Mouse (Mus musculus) kidney, postnatal 0 days (tissue): ENCODE results near the gene Adamtsl3. TPM values are rescaled to one million over a fixed set of nuclear protein-coding genes. Genes with fewer than 3 reads are reported as not detected.

Experiments used
- ATAC-seq: fragments of 200-750 bp; cut with Nextera tagmentation; replicated peaks from 2 replicates; pipeline ENCODE4 v1.8.0; 2017; ENCODE audit warnings: low read depth, moderate number of reproducible peaks, moderate TSS enrichment, moderate library complexity; ENCODE audit not compliant: low FRiP score
- DNase-seq: peaks from one replicate; pipeline ENCODE4 v3.0.0-alpha.2; 2016; ENCODE audit warnings: low spot score
- H3K27ac ChIP-seq: fragments of 300-500 bp; sonication (generic); 2 replicates; pipeline ENCODE4 v1.5.1; 2014; ENCODE audit warnings: mild to moderate bottlenecking
- H3K27me3 ChIP-seq: fragments of 300-500 bp; sonication (generic); 2 replicates; pipeline ENCODE4 v1.6.1; 2014; ENCODE audit warnings: low read length, mixed read lengths; ENCODE audit not compliant: insufficient read depth
- H3K36me3 ChIP-seq: fragments of 300-500 bp; sonication (generic); 2 replicates; pipeline ENCODE4 v1.6.1; 2014; ENCODE audit warnings: low read length, mixed read lengths; ENCODE audit not compliant: insufficient read depth
- H3K4me1 ChIP-seq: fragments of 300-500 bp; sonication (generic); replicated peaks from 2 replicates; pipeline ENCODE4 v1.6.1; 2014; ENCODE audit warnings: antibody characterized with exemption, low read length, mixed read lengths; ENCODE audit not compliant: insufficient read depth
- H3K4me2 ChIP-seq: fragments of 300-500 bp; sonication (generic); 2 replicates; pipeline ENCODE4 v1.6.1; 2014; ENCODE audit warnings: mild to moderate bottlenecking, low read length, moderate library complexity, mixed read lengths
- H3K4me3 ChIP-seq: fragments of 300-500 bp; sonication (generic); replicated peaks from 2 replicates; pipeline ENCODE4 v1.5.1; 2014; ENCODE audit warnings: low read depth, low read length
- H3K9ac ChIP-seq: fragments of 300-500 bp; sonication (generic); 2 replicates; pipeline ENCODE4 v1.6.1; 2014; ENCODE audit warnings: low read depth, low read length
- H3K9me3 ChIP-seq: fragments of 300-500 bp; sonication (generic); replicated peaks from 2 replicates; pipeline ENCODE4 v1.6.1; 2016; ENCODE audit warnings: low read length, inconsistent platforms, mixed read lengths
- CTCF ChIP-seq: IDR thresholded peaks from 2 replicates; pipeline ENCODE4 v1.5.1; 2016; ENCODE audit warnings: antibody characterized with exemption, low read depth, mild to moderate bottlenecking, moderate library complexity
- WGBS: fragments of 180-500 bp; shearing (Covaris S2); extraction: QIAGEN DNeasy Blood & Tissue Kit; methylation state at CpG from one replicate; pipeline ENCODE4 v1.1.7; 2014; 5-methylcytosine and 5-hydroxymethylcytosine counted together
- polyA plus RNA-seq: library from polyadenylated mRNA; unstranded; fragments of >200 nt; fragmentation: Nextera tagmentation; extraction: Ambion mirVana; gene quantifications from 2 replicates; pipeline ENCODE4 v1.2.1, GENCODE M21; 2015

Adamtsl3 gene
- polyA plus RNA-seq, 1 experiment from 2014 or later: 0.47 TPM

GRCm38 (mm10) chr7:82590931-82591330, 255.4 kb downstream of the Adamtsl3 start:
- Histone ChIP-seq H3K9me3 (no peaks in the 10 kb centered on the region), H3K27me3 (no peaks in the 10 kb centered on the region), H3K4me2 (no peak overlapping the region), H3K4me3 (no peak overlapping the region), H3K4me1 (no peaks in the 10 kb centered on the region), H3K27ac (no peak overlapping the region), H3K9ac (no peak overlapping the region), H3K36me3 (no peaks in the 10 kb centered on the region)
- WGBS: 73% methylated on average over 6 of the region's 6 CpGs
- ATAC-seq: no peak
- TF ChIP-seq CTCF: no peak
- DNase-seq: no peak

DNA sequence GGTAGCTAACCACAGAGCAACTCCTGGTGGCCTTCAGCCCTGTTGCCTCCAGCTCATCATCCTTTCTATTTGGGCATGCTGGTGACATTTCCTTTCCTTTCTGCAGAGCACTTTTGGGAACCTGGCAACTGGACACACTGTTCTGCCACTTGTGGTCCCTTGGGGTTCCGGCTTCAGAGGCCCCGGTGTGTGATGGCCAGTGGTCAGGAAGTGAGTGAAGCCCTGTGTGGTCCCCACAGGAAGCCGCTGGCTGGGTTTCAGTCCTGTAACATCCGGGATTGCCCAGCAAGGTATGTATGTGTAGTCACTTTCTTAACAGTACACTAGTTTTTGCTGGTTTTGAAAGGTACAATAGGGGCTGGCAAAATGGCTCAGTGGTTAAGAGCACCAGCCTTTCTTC, 266.5 kb downstream of the Adamtsl3 start:
- no peak for ATAC-seq
- no peak overlapping the region for H3K4me3 ChIP-seq
- TF ChIP-seq CTCF: no peak

DNA sequence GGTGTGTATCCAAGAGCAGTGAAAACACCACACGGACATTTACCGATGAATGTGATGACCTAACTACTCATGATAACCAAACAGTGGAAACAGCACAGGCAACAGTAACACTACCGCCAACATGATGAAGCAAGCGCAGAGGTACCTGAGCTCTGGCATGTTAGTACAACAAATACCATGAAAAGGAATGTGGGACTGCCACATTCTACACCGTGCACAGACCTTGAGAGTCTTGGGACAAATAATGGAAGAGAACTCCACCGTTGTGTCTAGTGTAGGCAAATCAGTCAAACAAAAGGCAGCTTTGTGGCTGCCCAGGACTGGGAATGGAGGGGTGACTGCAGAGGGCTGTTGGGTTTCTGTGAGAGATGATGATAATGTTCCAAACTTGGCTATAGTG, 269.9 kb downstream of the Adamtsl3 start:
- Histone ChIP-seq H3K9ac (no peak overlapping the region), H3K4me2 (no peak overlapping the region), H3K36me3 (no peaks in the 10 kb centered on the region), H3K27ac (no peak overlapping the region), H3K4me1 (no peaks in the 10 kb centered on the region), H3K27me3 (no peaks in the 10 kb centered on the region), H3K9me3 (no peaks in the 10 kb centered on the region), H3K4me3 (no peak overlapping the region)
- no peak for TF ChIP-seq CTCF
- 90% methylated on average over 6 of the region's 6 CpGs for WGBS
- DNase-seq: no peak
- no peak for ATAC-seq

More for the DNA sequence above, 266.5 kb downstream of the Adamtsl3 start:
- H3K4me1 ChIP-seq: no peaks in the 10 kb centered on the region
- H3K27ac ChIP-seq: no peak overlapping the region
- no peak overlapping the region for H3K4me2 ChIP-seq
- no peaks in the 10 kb centered on the region for H3K27me3 ChIP-seq
- no peaks in the 10 kb centered on the region for H3K36me3 ChIP-seq
- WGBS: 78% methylated on average over 4 of the region's 4 CpGs
- H3K9me3 ChIP-seq: no peaks in the 10 kb centered on the region
- no peak overlapping the region for H3K9ac ChIP-seq
- no peak for DNase-seq

GRCm38 (mm10) chr7:82609629-82610028, 274.1 kb downstream of the Adamtsl3 start:
- H3K36me3 ChIP-seq: no peaks in the 10 kb centered on the region
- ATAC-seq (no peak), DNase-seq (peak; percentile 56)
- no peak overlapping the region for H3K4me3 ChIP-seq
- no peaks in the 10 kb centered on the region for H3K4me1 ChIP-seq
- no peak overlapping the region for H3K4me2 ChIP-seq
- no peaks in the 10 kb centered on the region for H3K9me3 ChIP-seq
- peak; percentile 59; the same call in 1 of the 2 replicates for TF ChIP-seq CTCF
- no peak overlapping the region for H3K9ac ChIP-seq
- H3K27ac ChIP-seq: no peak overlapping the region
- WGBS: 68% methylated on average over 3 of the region's 3 CpGs
- no peaks in the 10 kb centered on the region for H3K27me3 ChIP-seq

DNA sequence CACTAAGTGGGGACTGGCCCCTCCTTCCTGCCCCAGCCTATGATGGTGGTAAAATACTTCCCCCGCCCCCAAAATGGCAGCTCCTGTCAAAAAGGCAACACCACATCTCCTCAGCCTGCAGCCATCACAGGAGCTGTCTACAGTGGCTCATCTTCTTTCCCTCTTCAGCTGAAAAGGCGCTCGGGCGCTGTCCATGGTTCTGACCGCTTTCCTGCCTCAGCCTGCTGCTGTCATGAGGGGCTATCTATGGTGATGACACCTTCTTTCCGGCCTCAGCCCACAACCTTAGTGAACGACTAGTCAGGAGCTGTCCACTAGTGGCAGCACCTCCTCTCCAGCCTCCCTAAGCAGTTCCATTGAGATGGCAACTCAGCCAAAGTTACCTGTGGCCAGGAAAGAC, 289.8 kb downstream of the Adamtsl3 start:
- no peaks in the 10 kb centered on the region for H3K4me1 ChIP-seq
- H3K4me2 ChIP-seq: no peak overlapping the region
- DNase-seq: peak; percentile 71
- ATAC-seq: peak; percentile 33; the same call in 1 of the 2 replicates
- no peak overlapping the region for H3K9ac ChIP-seq
- H3K27me3 ChIP-seq: no peaks in the 10 kb centered on the region
- no peaks in the 10 kb centered on the region for H3K36me3 ChIP-seq
- no peaks in the 10 kb centered on the region for H3K9me3 ChIP-seq
- H3K27ac ChIP-seq: no peak overlapping the region
- WGBS: 14% methylated on average over 7 of the region's 7 CpGs
- H3K4me3 ChIP-seq: no peak overlapping the region
- TF ChIP-seq CTCF: no peak

DNA sequence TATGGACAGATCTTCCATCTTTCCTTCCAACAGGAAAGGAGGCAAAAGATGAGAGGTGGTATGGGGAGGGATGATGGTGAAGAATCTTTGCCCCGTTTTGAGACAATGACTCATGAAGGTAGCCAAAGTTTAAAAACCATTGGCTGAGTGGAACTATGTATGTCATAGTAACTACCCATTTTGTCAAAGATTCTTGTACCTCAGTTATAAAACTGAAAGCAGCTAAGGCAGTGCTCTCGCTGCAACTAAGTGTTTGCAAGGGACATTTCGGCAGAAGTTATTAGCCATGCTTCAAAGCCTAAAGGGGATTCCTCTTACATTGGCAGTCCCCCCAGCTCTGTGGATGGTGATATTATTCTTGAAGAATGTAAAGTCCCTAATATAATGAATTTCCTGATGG, 311.7 kb downstream of the Adamtsl3 start:
- ATAC-seq: no peak
- Histone ChIP-seq H3K9ac (no peak overlapping the region), H3K36me3 (no peaks in the 10 kb centered on the region), H3K4me2 (no peak overlapping the region), H3K27ac (no peak overlapping the region), H3K27me3 (no peaks in the 10 kb centered on the region), H3K4me1 (no peaks in the 10 kb centered on the region), H3K9me3 (no peaks in the 10 kb centered on the region), H3K4me3 (no peak overlapping the region)
- DNase-seq: no peak
- TF ChIP-seq CTCF: no peak
- 88% methylated on average over 3 of the region's 3 CpGs for WGBS

GRCm38 (mm10) chr7:82647909-82648308, 312.4 kb downstream of the Adamtsl3 start:
- TF ChIP-seq CTCF: no peak
- 31% methylated on average over 4 of the region's 4 CpGs for WGBS

More at GRCm38 (mm10) chr7:82647909-82648308, 312.4 kb downstream of the Adamtsl3 start:
- Histone ChIP-seq H3K4me1 (no peaks in the 10 kb centered on the region), H3K27ac (no peak overlapping the region), H3K9me3 (no peaks in the 10 kb centered on the region), H3K36me3 (no peaks in the 10 kb centered on the region), H3K4me2 (peak overlapping the region; percentile 73), H3K4me3 (peak overlapping the region; percentile 78), H3K9ac (peak overlapping the region; percentile 66), H3K27me3 (no peaks in the 10 kb centered on the region)
- ATAC-seq (no peak), DNase-seq (no peak)
